Mouse (Mus musculus): ENCODE results near the gene Dmpk. TPM values are rescaled to one million over a fixed set of nuclear protein-coding genes. Genes with fewer than 3 reads are reported as not detected.

Gene Dmpk
- polyA plus RNA-seq, 1 experiment from 2014 or later: 20.0 TPM

GRCm38 (mm10) chr7:19097217-19097616 lies 13.6 kb downstream of the Dmpk start:
- Histone ChIP-seq H3K4me2 (0 out of 2 replicates have a peak overlapping the region, but pooled peaks have one; percentile 92), H3K4me3 (no peak overlapping the region), H3K9ac (peak overlapping the region; percentile 97), H3K27ac (replicated peaks) (no peak overlapping the region), H3K4me1 (peaks cover 37% of the 10 kb centered on the region), H3K27me3 (replicated peaks) (no peaks in the 10 kb centered on the region), H3K9me3 (peaks cover 4% of the 10 kb centered on the region; the same call in 1 of the 2 replicates), H3K36me3 (peaks cover 16% of the 10 kb centered on the region)
- WGBS: 31% methylated on average over 2 of the region's 2 CpGs
- no peak for ATAC-seq (ENCODE audit: extremely low read depth, insufficient number of reproducible peaks, low FRiP score, low TSS enrichment)

- no peak overlapping the region for H3K27ac ChIP-seq (replicated peaks)
- H3K36me3 ChIP-seq: peaks cover 19% of the 10 kb centered on the region
- H3K4me2 ChIP-seq: no peak overlapping the region
- H3K4me1 ChIP-seq: peaks cover 31% of the 10 kb centered on the region
- H3K9me3 ChIP-seq: peaks cover 4% of the 10 kb centered on the region; the same call in 1 of the 2 replicates
- H3K27me3 ChIP-seq (replicated peaks): no peaks in the 10 kb centered on the region
- peak overlapping the region; percentile 97 for H3K9ac ChIP-seq
- no peak overlapping the region for H3K4me3 ChIP-seq
- ATAC-seq (ENCODE audit: extremely low read depth, insufficient number of reproducible peaks, low FRiP score, low TSS enrichment): no peak
These were observed 14.2 kb downstream of the Dmpk start for GRCm38 (mm10) chr7:19097863-19098262.

GRCm38 (mm10) chr7:19098811-19099210 lies 15.2 kb downstream of the Dmpk start:
- H3K4me1 ChIP-seq: peaks cover 24% of the 10 kb centered on the region
- 66% methylated on average over 7 of the region's 7 CpGs for WGBS
- H3K4me3 ChIP-seq: no peak overlapping the region
- H3K27ac ChIP-seq (replicated peaks): no peak overlapping the region
- ATAC-seq (ENCODE audit: extremely low read depth, insufficient number of reproducible peaks, low FRiP score, low TSS enrichment): no peak
- peaks cover 19% of the 10 kb centered on the region for H3K36me3 ChIP-seq
- H3K9me3 ChIP-seq: peaks cover 4% of the 10 kb centered on the region; the same call in 1 of the 2 replicates
- H3K9ac ChIP-seq: no peak overlapping the region
- no peak overlapping the region for H3K4me2 ChIP-seq
- no peaks in the 10 kb centered on the region for H3K27me3 ChIP-seq (replicated peaks)

- Histone ChIP-seq H3K27me3 (replicated peaks) (no peaks in the 10 kb centered on the region), H3K4me3 (no peak overlapping the region), H3K4me2 (no peak overlapping the region), H3K36me3 (peaks cover 19% of the 10 kb centered on the region), H3K9ac (no peak overlapping the region), H3K4me1 (peaks cover 24% of the 10 kb centered on the region), H3K9me3 (peaks cover 4% of the 10 kb centered on the region; the same call in 1 of the 2 replicates), H3K27ac (replicated peaks) (no peak overlapping the region)
- 67% methylated on average over 1 of the region's 1 CpGs for WGBS
- ATAC-seq (ENCODE audit: extremely low read depth, insufficient number of reproducible peaks, low FRiP score, low TSS enrichment): no peak
These were observed 16.6 kb downstream of the Dmpk start for GRCm38 (mm10) chr7:19100290-19100689.

- Histone ChIP-seq H3K27me3 (replicated peaks) (no peaks in the 10 kb centered on the region), H3K4me2 (no peak overlapping the region), H3K4me3 (no peak overlapping the region), H3K4me1 (peaks cover 10% of the 10 kb centered on the region), H3K9me3 (peaks cover 4% of the 10 kb centered on the region; the same call in 1 of the 2 replicates), H3K9ac (no peak overlapping the region), H3K27ac (replicated peaks) (no peak overlapping the region), H3K36me3 (0 out of 2 replicates have a peak, but pooled peaks cover 4% of the 10 kb centered on the region)
- no peak for ATAC-seq (ENCODE audit: extremely low read depth, insufficient number of reproducible peaks, low FRiP score, low TSS enrichment)
These were observed 20.1 kb downstream of the Dmpk start for GRCm38 (mm10) chr7:19103741-19104140.

GRCm38 (mm10) chr7:19104486-19104885 lies 20.8 kb downstream of the Dmpk start:
- Histone ChIP-seq H3K27ac (replicated peaks) (no peak overlapping the region), H3K27me3 (replicated peaks) (no peaks in the 10 kb centered on the region), H3K9ac (no peak overlapping the region), H3K4me3 (no peak overlapping the region), H3K9me3 (peaks cover 4% of the 10 kb centered on the region; the same call in 1 of the 2 replicates), H3K4me1 (peaks cover 10% of the 10 kb centered on the region), H3K4me2 (no peak overlapping the region), H3K36me3 (0 out of 2 replicates have a peak, but pooled peaks cover 4% of the 10 kb centered on the region)
- WGBS: 65% methylated on average over 2 of the region's 2 CpGs
- ATAC-seq (ENCODE audit: extremely low read depth, insufficient number of reproducible peaks, low FRiP score, low TSS enrichment): no peak

- Histone ChIP-seq H3K27me3 (replicated peaks) (no peaks in the 10 kb centered on the region), H3K4me1 (peaks cover 10% of the 10 kb centered on the region), H3K36me3 (0 out of 2 replicates have a peak, but pooled peaks cover under 1% of the 10 kb centered on the region), H3K4me3 (no peak overlapping the region), H3K4me2 (no peak overlapping the region), H3K27ac (replicated peaks) (0 out of 2 replicates have a peak overlapping the region, but pooled peaks have one; percentile 24), H3K9ac (0 out of 2 replicates have a peak overlapping the region, but pooled peaks have one; percentile 47), H3K9me3 (no peaks in the 10 kb centered on the region)
- no peak for ATAC-seq (ENCODE audit: extremely low read depth, insufficient number of reproducible peaks, low FRiP score, low TSS enrichment)
- 21% methylated on average over 3 of the region's 3 CpGs for WGBS
These were observed 23.8 kb downstream of the Dmpk start for GRCm38 (mm10) chr7:19107436-19107835.

- peaks cover 10% of the 10 kb centered on the region for H3K4me1 ChIP-seq
- no peak overlapping the region for H3K4me2 ChIP-seq
- no peaks in the 10 kb centered on the region for H3K36me3 ChIP-seq
- no peaks in the 10 kb centered on the region for H3K9me3 ChIP-seq
- 79% methylated on average over 1 of the region's 1 CpGs for WGBS
- no peak overlapping the region for H3K27ac ChIP-seq (replicated peaks)
- ATAC-seq (ENCODE audit: extremely low read depth, insufficient number of reproducible peaks, low FRiP score, low TSS enrichment): no peak
- H3K4me3 ChIP-seq: no peak overlapping the region
- H3K27me3 ChIP-seq (replicated peaks): no peaks in the 10 kb centered on the region
- no peak overlapping the region for H3K9ac ChIP-seq
These were observed 25.9 kb downstream of the Dmpk start for GRCm38 (mm10) chr7:19109565-19109964.

GRCm38 (mm10) chr7:19118028-19118771 lies 34.6 kb downstream of the Dmpk start, which contains the start of gene Gm4969:
Gm4969 (minus strand) TSS chr7:19118368.
- 0 out of 2 replicates have a peak, but pooled peaks have one; percentile 29 for ATAC-seq (ENCODE audit: extremely low read depth, insufficient number of reproducible peaks, low FRiP score, low TSS enrichment)
- no peaks in the 10 kb centered on the region for H3K36me3 ChIP-seq
- 19% methylated on average over 61 of the region's 64 CpGs for WGBS
- H3K4me1 ChIP-seq: peaks cover 20% of the 10 kb centered on the region
- no peak within 1 kb of the TSS for H3K9ac ChIP-seq
- peaks cover 6% of the 10 kb centered on the region; the same call in 1 of the 2 replicates for H3K27me3 ChIP-seq (replicated peaks)
- H3K4me2 ChIP-seq: peak within 1 kb of the TSS; percentile 94
- no peak within 1 kb of the TSS for H3K27ac ChIP-seq (replicated peaks)
- no peaks in the 10 kb centered on the region; the same call in 1 of the 2 replicates for H3K9me3 ChIP-seq
- H3K4me3 ChIP-seq: peak within 1 kb of the TSS; percentile 36

GRCm38 (mm10) chr7:19119083-19119482 lies 35.4 kb downstream of the Dmpk start:
- no peak overlapping the region for H3K27ac ChIP-seq (replicated peaks)
- no peaks in the 10 kb centered on the region; the same call in 1 of the 2 replicates for H3K9me3 ChIP-seq
- H3K4me2 ChIP-seq: peak overlapping the region; percentile 94
- no peak overlapping the region for H3K4me3 ChIP-seq
- WGBS: 88% methylated on average over 8 of the region's 8 CpGs
- H3K27me3 ChIP-seq (replicated peaks): peaks cover 6% of the 10 kb centered on the region; the same call in 1 of the 2 replicates
- no peak for ATAC-seq (ENCODE audit: extremely low read depth, insufficient number of reproducible peaks, low FRiP score, low TSS enrichment)
- no peak overlapping the region for H3K9ac ChIP-seq
- H3K4me1 ChIP-seq: peaks cover 20% of the 10 kb centered on the region
- H3K36me3 ChIP-seq: 0 out of 2 replicates have a peak, but pooled peaks cover 1% of the 10 kb centered on the region

- Histone ChIP-seq H3K36me3 (0 out of 2 replicates have a peak, but pooled peaks cover 4% of the 10 kb centered on the region), H3K27me3 (replicated peaks) (peaks cover 6% of the 10 kb centered on the region; the same call in 1 of the 2 replicates), H3K4me1 (peaks cover 20% of the 10 kb centered on the region), H3K9me3 (no peaks in the 10 kb centered on the region; the same call in 1 of the 2 replicates), H3K27ac (replicated peaks) (peak within 1 kb of the TSS; percentile 51; the same call in 1 of the 2 replicates), H3K4me2 (peak within 1 kb of the TSS; percentile 94), H3K4me3 (peak within 1 kb of the TSS; percentile 84), H3K9ac (peak within 1 kb of the TSS; percentile 89)
- peak; percentile 89 for ATAC-seq (ENCODE audit: extremely low read depth, insufficient number of reproducible peaks, low FRiP score, low TSS enrichment)
- WGBS: 1% methylated on average over 34 of the region's 34 CpGs
These were observed 36.2 kb downstream of the Dmpk start, which contains the start of gene Fbxo46 for GRCm38 (mm10) chr7:19119631-19120429. Fbxo46 (plus strand) TSS chr7:19119859.

Measured in heart, embryonic 13.5 days (tissue).